Mouse (Mus musculus): ENCODE results near the gene Taf12. TPM values are rescaled to one million over a fixed set of nuclear protein-coding genes. Genes with fewer than 3 reads are reported as not detected.

The Taf12 gene
- total RNA-seq, 2 experiments from 2014 or later, result 24.6 to 26.2 TPM

- Histone ChIP-seq H3K4me3 (peak overlapping the region; percentile 88), H3K27ac (peak overlapping the region; percentile 97)
- no peak for TF ChIP-seq CTCF (conservative IDR thresholded peaks at IDR 0.05)
- DNase-seq (ENCODE audit: low spot score in 2 of 2), result peak; percentile 91 to 94
Measured at GRCm38 (mm10) chr4:132308437-132309139, 34.4 kb downstream of the Taf12 start.

- peak overlapping the region; percentile 97 for H3K27ac ChIP-seq
- peak overlapping the region; percentile 88 for H3K4me3 ChIP-seq
- no peak for DNase-seq (ENCODE audit: low spot score in 2 of 2)
- no peak for TF ChIP-seq CTCF (conservative IDR thresholded peaks at IDR 0.05)
Measured at GRCm38 (mm10) chr4:132309140-132309848, 35.1 kb downstream of the Taf12 start.

DNA sequence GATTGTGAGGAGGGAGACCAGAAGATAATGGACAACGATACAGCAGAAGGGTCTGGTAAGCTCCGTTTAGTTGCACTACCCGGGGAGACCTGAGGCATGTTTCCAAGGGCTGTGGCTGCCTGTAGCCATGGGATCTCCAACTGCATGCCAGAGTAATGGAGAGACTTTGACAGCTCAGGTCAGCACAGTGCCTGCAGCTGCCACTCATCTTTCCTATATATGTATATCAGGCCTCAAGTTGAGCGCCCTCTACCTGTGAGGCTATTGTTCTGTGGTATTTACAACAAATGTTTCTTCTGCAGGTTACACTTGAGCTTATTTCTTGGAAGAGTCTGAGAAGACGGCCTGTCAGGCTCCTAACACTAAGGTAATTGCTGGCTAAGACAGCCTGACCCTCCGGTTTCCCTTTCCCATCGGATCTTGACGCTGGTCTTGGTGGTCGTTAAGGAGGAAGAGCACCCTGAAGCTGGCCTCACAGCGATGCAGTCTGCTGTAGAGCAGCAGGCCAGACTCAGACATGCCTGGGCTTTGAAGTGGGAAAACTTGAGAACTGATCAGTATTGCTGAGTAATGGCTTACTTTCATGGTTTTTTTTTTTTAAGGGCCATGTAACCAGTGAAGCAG, 35.8 kb downstream of the Taf12 start:
- Histone ChIP-seq H3K4me3 (peak overlapping the region; percentile 88), H3K27ac (peak overlapping the region; percentile 97)
- peak; percentile 78 for TF ChIP-seq CTCF (conservative IDR thresholded peaks at IDR 0.05)
- DNase-seq (ENCODE audit: low spot score in 2 of 2), result no peak

- Histone ChIP-seq H3K4me3 (no peak overlapping the region), H3K27ac (no peak overlapping the region)
- DNase-seq (ENCODE audit: low spot score in 2 of 2), result no peak
- TF ChIP-seq CTCF (conservative IDR thresholded peaks at IDR 0.05), result no peak
Measured at GRCm38 (mm10) chr4:132311209-132311608, 37.0 kb downstream of the Taf12 start.

DNA sequence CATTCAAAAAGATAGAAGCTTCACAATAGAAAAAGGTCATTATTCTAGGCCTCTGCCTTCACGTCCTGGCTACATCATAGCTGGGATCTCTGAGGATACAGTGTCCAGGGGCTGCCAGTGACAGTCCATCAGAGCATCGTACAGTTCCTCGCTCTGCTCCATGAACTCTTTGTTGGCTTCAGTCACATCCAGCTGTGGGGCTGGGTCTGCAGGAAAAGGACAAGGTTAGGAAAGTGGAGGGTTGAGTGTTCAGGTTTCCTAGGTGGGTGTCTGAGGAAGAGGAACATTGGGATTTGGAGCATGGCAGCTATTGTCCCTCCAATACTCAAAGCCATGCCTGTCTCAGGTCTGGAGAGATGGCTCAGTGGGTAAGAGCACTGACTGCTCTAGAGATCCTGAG, 37.6 kb downstream of the Taf12 start:
- DNase-seq (ENCODE audit: low spot score in 2 of 2), result no peak
- Histone ChIP-seq H3K27ac (no peak overlapping the region), H3K4me3 (no peak overlapping the region)
- TF ChIP-seq CTCF (conservative IDR thresholded peaks at IDR 0.05), result no peak

DNA sequence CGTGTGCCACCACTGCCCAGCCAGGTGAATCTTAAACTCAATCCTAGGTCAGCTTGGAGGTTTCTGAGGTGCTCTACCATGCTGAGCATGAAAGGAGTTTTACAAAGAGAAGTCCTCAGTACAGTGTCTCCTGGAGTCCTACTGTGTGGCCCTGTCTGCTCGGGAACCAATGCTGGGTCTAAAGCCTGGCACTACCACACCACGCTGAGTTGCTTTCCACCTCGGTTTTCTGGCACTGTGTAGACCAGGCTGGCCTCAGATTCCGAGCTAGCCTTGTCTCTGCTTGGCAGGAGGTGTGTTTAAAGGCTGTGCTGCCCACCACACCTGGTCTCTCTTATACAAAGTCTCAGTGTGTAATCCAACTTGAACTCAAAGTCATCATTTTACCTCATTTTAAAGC, 38.5 kb downstream of the Taf12 start:
- Histone ChIP-seq H3K27ac (no peak overlapping the region), H3K4me3 (no peak overlapping the region)
- no peak for TF ChIP-seq CTCF (conservative IDR thresholded peaks at IDR 0.05)
- DNase-seq (ENCODE audit: low spot score in 2 of 2), result no peak

DNA sequence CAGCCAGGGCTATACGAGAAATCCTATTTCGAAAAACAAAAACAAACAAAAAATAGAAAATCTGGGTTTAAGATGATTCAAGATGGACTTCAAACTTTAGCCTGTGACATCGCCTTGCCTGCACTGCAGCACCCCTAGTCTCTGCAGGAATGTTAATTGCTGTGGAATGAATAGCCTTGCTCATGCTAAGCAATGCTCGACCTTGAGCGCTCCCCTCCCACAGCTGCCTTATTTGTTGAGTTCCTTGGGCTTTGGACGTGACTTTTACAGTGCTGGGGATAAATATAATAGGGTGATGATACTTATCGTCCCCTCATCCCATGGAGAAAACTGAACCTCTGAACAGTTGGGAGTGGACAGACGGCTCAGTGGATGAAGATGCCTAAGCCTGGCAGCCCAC, 41.5 kb downstream of the Taf12 start:
- Histone ChIP-seq H3K4me3 (no peak overlapping the region), H3K27ac (no peak overlapping the region)
- TF ChIP-seq CTCF (conservative IDR thresholded peaks at IDR 0.05), result no peak
- DNase-seq (ENCODE audit: low spot score in 2 of 2), result no peak

DNA sequence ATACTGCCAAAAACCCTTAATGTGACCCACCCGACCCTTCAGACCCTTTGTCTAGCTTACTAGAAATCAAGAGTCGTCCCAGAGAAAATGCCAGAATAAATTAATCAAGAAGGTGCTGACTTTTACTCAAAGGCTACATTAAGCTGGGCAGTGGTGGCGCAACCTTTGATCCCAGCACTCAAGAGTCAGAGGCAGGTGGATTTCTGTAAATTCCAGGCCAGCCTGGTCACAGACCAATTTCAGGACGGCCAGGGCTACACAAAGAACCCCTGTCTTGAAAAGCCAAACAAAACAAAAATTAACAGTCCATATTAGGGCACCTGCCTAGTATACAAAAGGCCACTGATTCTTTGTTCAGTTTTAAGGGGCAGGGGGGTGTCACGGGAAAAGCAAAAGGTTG, 52.3 kb downstream of the Taf12 start:
- H3K4me3 ChIP-seq, result no peak overlapping the region
- DNase-seq (ENCODE audit: low spot score in 2 of 2), result no peak
- H3K27ac ChIP-seq, result no peak overlapping the region
- no peak for TF ChIP-seq CTCF (conservative IDR thresholded peaks at IDR 0.05)

GRCm38 (mm10) chr4:132328391-132328982, 54.3 kb downstream of the Taf12 start:
- DNase-seq (ENCODE audit: low spot score in 2 of 2), result no peak
- peak overlapping the region; percentile 90 for H3K27ac ChIP-seq
- TF ChIP-seq CTCF (conservative IDR thresholded peaks at IDR 0.05), result no peak
- H3K4me3 ChIP-seq, result peak overlapping the region; percentile 63

- H3K4me3 ChIP-seq, result peak within 1 kb of the TSS; percentile 63
- TF ChIP-seq CTCF (conservative IDR thresholded peaks at IDR 0.05), result peak; percentile 49
Measured at GRCm38 (mm10) chr4:132329115-132329834, 55.1 kb downstream of the Taf12 start, which contains the start of gene Trnau1ap. Gene Trnau1ap (minus strand): TSS chr4:132329538.

DNA sequence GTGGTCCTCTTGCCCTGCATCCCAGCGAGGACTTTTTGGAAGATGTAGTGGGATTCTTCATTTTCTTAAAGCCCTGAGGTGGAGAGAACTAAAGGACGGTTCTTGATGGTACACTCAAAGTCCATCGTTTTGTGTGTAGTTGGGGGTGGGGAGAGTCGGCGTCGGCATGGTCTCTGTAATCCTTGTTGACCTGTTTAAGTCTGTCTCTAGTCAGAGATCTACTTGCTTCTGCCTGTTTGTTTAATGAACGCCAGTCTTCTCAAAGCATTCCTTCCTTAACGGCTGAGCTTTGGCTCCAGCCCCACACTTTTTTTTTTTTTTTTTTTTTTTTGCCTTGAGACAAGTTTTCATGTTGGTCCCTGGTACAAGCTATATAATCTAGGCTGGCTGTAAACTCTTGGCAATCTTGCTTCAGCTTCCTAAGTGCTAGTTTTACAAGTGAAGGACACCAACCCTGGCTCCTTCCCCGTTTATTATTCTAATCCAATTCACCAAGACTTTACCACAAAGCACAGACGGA, 55.7 kb downstream of the Taf12 start:
- DNase-seq (ENCODE audit: low spot score in 2 of 2), result no peak
- peak overlapping the region; percentile 90 for H3K27ac ChIP-seq

More at GRCm38 (mm10) chr4:132329115-132329834, 55.1 kb downstream of the Taf12 start, which contains the start of gene Trnau1ap:
- peak; percentile 79 to 80 for DNase-seq (ENCODE audit: low spot score in 2 of 2)
- peak within 1 kb of the TSS; percentile 90 for H3K27ac ChIP-seq

DNA sequence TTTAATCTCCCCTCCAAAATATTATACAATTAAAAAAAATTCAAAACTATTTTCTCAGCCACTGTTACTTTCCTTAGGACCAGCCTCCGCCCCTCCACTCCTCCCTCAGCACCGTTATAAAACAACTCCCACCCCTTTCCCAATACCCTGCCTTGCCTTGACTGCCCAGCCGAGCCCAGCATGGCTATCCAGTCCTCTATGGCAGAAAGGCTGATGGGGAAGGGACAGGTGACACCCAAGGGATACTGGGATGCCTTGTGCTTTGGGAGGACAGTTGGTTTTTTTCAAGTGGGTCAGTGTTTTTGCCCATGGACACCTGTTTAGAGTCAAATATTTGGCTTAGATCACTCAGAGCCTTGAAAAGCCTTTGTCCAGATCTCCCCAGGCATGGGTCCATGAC, 57.8 kb downstream of the Taf12 start:
- no peak for DNase-seq (ENCODE audit: low spot score in 2 of 2)
- Histone ChIP-seq H3K4me3 (no peak overlapping the region), H3K27ac (no peak overlapping the region)
- no peak for TF ChIP-seq CTCF (conservative IDR thresholded peaks at IDR 0.05)

More for the DNA sequence above, 55.7 kb downstream of the Taf12 start:
- TF ChIP-seq CTCF (conservative IDR thresholded peaks at IDR 0.05), result no peak
- H3K4me3 ChIP-seq, result peak overlapping the region; percentile 63
